9 mouse cellular contexts compared by ENCODE assay signal in genomic region chr6:146339779-146340178, GRCm38 (mm10).
DNase-seq lines count a peak whose midpoint lies in the region; ATAC-seq lines count a peak whose summit lies in the region.
"Had no signal": no experiment of that assay in that cellular context is flagged by ENCODE, and none has a peak within 500 bp of the region (broad histone marks: within the 10 kb centered on the region; RNA-seq: fewer than 3 reads in every experiment).

No protein-coding gene starts in this region.

- no peaks in the 10 kb centered on the region for H3K27me3 ChIP-seq in heart, embryonic 10.5 days (ENCODE audit: insufficient read depth, poor library complexity, severe bottlenecking)
- no peaks in the 10 kb centered on the region for H3K27me3 ChIP-seq in heart, embryonic 12.5 days (replicated peaks)
- H3K27me3 ChIP-seq: limb, embryonic 12.5 days had no signal

- no peak for ATAC-seq in heart, embryonic 12.5 days (ENCODE audit: insufficient number of reproducible peaks, low FRiP score)

- H3K36me3 ChIP-seq in heart, embryonic 10.5 days: peaks cover 5% of the 10 kb centered on the region
- peaks cover 20% of the 10 kb centered on the region for H3K36me3 ChIP-seq in heart, embryonic 12.5 days
- H3K36me3 ChIP-seq: limb, embryonic 12.5 days had no signal

- H3K4me1 ChIP-seq in heart, embryonic 10.5 days: peaks cover 43% of the 10 kb centered on the region
- peaks cover 46% of the 10 kb centered on the region for H3K4me1 ChIP-seq in heart, embryonic 12.5 days (replicated peaks)
- H3K4me1 ChIP-seq: limb, embryonic 12.5 days had no signal

- DNase-seq in heart, embryonic 10.5 days (ENCODE audit: low spot score): peak; percentile 81
- peak; percentile 67 to 69 for DNase-seq in B cell, adult 2 months
- peak; percentile 92 for DNase-seq in adrenal gland, postnatal 14 days
- DNase-seq in embryo, embryonic 11 days: peak; percentile 65
- peak; percentile 58 to 86 for DNase-seq in kidney, postnatal 36 days
- DNase-seq in naive thymus-derived CD4-positive, alpha-beta T cell, adult 2 months (ENCODE audit: low read depth): peak; percentile 47
- peak; percentile 37 to 38 for DNase-seq in thymus, postnatal 36 days

- no peak overlapping the region for H3K4me3 ChIP-seq in heart, embryonic 10.5 days
- H3K4me3 ChIP-seq in heart, embryonic 12.5 days: no peak overlapping the region
- H3K4me3 ChIP-seq: limb, embryonic 12.5 days had no signal

- 52% methylated on average over 10 of the region's 10 CpGs for WGBS in heart, embryonic 10.5 days
- 58% methylated on average over 10 of the region's 10 CpGs for WGBS in heart, embryonic 12.5 days

- H3K27ac ChIP-seq in heart, embryonic 10.5 days: no peak overlapping the region
- H3K27ac ChIP-seq in heart, embryonic 12.5 days (ENCODE audit: poor library complexity, severe bottlenecking): no peak overlapping the region
- H3K27ac ChIP-seq: limb, embryonic 12.5 days had no signal

- H3K9me3 ChIP-seq in heart, embryonic 10.5 days: no peaks in the 10 kb centered on the region
- H3K9me3 ChIP-seq in heart, embryonic 12.5 days (replicated peaks): no peaks in the 10 kb centered on the region
- H3K9me3 ChIP-seq: limb, embryonic 12.5 days had no signal

- no peak overlapping the region for H3K4me2 ChIP-seq in heart, embryonic 12.5 days
- H3K4me2 ChIP-seq: limb, embryonic 12.5 days had no signal

- H3K9ac ChIP-seq in heart, embryonic 12.5 days: no peak overlapping the region
- H3K9ac ChIP-seq: limb, embryonic 12.5 days had no signal

Comparison
In these comparisons a context has a peak if more than half of its experiments do, and no peak if none do; other contexts are left out.
1. DNase-seq: peak in every context shown above with its lines; median percentile 92 in adrenal gland, postnatal 14 days; 81 in heart, embryonic 10.5 days; 72 in kidney, postnatal 36 days; 68 in B cell, adult 2 months; 65 in embryo, embryonic 11 days; 47 in naive thymus-derived CD4-positive, alpha-beta T cell, adult 2 months; 38 in thymus, postnatal 36 days.